Mouse (Mus musculus) cerebellum, adult 2 months (tissue): Measurements from ENCODE around the gene Med16.

Source experiments
- CTCF ChIP-seq: fragments of 200-500 bp; IDR thresholded peaks from 2 replicates; pipeline ENCODE4 v1.5.1; 2011; ENCODE audit warnings: low read depth, mild to moderate bottlenecking, control low read depth, low read length, moderate library complexity, borderline replicate concordance; ENCODE audit not compliant: insufficient read depth
- POLR2A ChIP-seq: fragments of 200-500 bp; IDR thresholded peaks from 2 replicates; pipeline ENCODE4 v1.6.1; 2011; ENCODE audit warnings: low read length, control low read depth, borderline replicate concordance; ENCODE audit not compliant: insufficient read depth

DNA sequence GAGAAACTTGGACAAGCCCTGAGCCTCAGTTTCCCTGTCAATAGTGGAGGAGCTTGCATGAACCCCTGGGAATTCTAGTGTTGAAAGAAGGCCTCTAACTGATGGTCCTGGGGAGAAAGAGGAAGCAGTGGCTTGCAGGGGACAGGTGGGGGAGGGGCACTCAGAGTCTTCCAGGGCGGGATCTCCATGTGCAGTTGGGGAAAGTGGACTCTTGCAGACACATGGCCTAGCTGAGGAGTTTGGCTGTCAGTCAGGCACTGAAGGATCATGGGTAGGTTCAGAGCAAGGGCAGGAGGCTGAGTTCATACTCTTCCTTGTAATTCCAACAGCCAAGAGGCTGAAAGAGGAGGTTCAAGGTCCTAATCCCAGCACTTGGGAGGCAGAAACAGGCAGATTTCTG is 31.5 kb downstream of the Med16 start:
- TF ChIP-seq POLR2A (no peak), CTCF (no peak)
